Mouse (Mus musculus) adrenal gland (tissue): Measurements from ENCODE around the gene Ugt1a9.

Experiments
- intact Hi-C: fragments of 180-260 bp; cut with DNase I; formaldehyde crosslinking; loops from one replicate; pipeline ENCODE4 v1.15.1; 2025

The Ugt1a9 gene

GRCm38 (mm10) chr1:88234248-88234610 is 163.6 kb downstream of the Ugt1a9 start:
- intact Hi-C loops, result no loop called here

GRCm38 (mm10) chr1:88234646-88235045 is 164.0 kb downstream of the Ugt1a9 start:
- intact Hi-C loops, result no loop called here

- intact Hi-C loops, result no loop called here
Measured at GRCm38 (mm10) chr1:88235046-88235893, 164.7 kb downstream of the Ugt1a9 start.

GRCm38 (mm10) chr1:88235894-88236415 is 165.4 kb downstream of the Ugt1a9 start:
- intact Hi-C loops, result no loop called here

- intact Hi-C loops, result no loop called here
Measured at GRCm38 (mm10) chr1:88237311-88237710, 166.7 kb downstream of the Ugt1a9 start.

GRCm38 (mm10) chr1:88238771-88239170 is 168.2 kb downstream of the Ugt1a9 start:
- intact Hi-C loops, result no loop called here

- intact Hi-C loops, result no loop called here
Measured at GRCm38 (mm10) chr1:88240072-88240471, 169.5 kb downstream of the Ugt1a9 start.

- intact Hi-C loops, result no loop called here
Measured at GRCm38 (mm10) chr1:88240579-88240978, 170.0 kb downstream of the Ugt1a9 start.

GRCm38 (mm10) chr1:88243861-88244260 is 173.3 kb downstream of the Ugt1a9 start:
- intact Hi-C loops, result no loop called here

GRCm38 (mm10) chr1:88245881-88246280 is 175.3 kb downstream of the Ugt1a9 start:
- intact Hi-C loops, result no loop called here

GRCm38 (mm10) chr1:88246386-88246785 is 175.8 kb downstream of the Ugt1a9 start:
- intact Hi-C loops, result no loop called here

GRCm38 (mm10) chr1:88247660-88248059 is 177.1 kb downstream of the Ugt1a9 start:
- intact Hi-C loops, result no loop called here

GRCm38 (mm10) chr1:88248658-88249057 is 178.1 kb downstream of the Ugt1a9 start:
- intact Hi-C loops, result no loop called here

- intact Hi-C loops, result no loop called here
Measured at GRCm38 (mm10) chr1:88249596-88249995, 179.0 kb downstream of the Ugt1a9 start.

GRCm38 (mm10) chr1:88250023-88250422 is 179.4 kb downstream of the Ugt1a9 start:
- intact Hi-C loops, result no loop called here

- intact Hi-C loops, result no loop called here
Measured at GRCm38 (mm10) chr1:88253106-88253505, 182.5 kb downstream of the Ugt1a9 start.

GRCm38 (mm10) chr1:88253540-88253939 is 182.9 kb downstream of the Ugt1a9 start:
- intact Hi-C loops, result no loop called here

GRCm38 (mm10) chr1:88254793-88255465 is 184.3 kb downstream of the Ugt1a9 start:
- intact Hi-C loops, result no loop called here

GRCm38 (mm10) chr1:88255466-88255857 is 184.9 kb downstream of the Ugt1a9 start:
- intact Hi-C loops, result no loop called here

- intact Hi-C loops, result no loop called here
Measured at GRCm38 (mm10) chr1:88255989-88256754, 185.6 kb downstream of the Ugt1a9 start.

GRCm38 (mm10) chr1:88256886-88257663 is 186.5 kb downstream of the Ugt1a9 start:
- intact Hi-C loops, result no loop called here
